Mouse (Mus musculus): Measurements from ENCODE around the gene Btg4. TPM values are rescaled to one million over a fixed set of nuclear protein-coding genes. Genes with fewer than 3 reads are reported as not detected.
A peak's percentile ranks its signal among the peaks of the same experiment; 100 is the strongest.

The Btg4 gene
- polyA plus RNA-seq, 1 experiment: not detected

DNA sequence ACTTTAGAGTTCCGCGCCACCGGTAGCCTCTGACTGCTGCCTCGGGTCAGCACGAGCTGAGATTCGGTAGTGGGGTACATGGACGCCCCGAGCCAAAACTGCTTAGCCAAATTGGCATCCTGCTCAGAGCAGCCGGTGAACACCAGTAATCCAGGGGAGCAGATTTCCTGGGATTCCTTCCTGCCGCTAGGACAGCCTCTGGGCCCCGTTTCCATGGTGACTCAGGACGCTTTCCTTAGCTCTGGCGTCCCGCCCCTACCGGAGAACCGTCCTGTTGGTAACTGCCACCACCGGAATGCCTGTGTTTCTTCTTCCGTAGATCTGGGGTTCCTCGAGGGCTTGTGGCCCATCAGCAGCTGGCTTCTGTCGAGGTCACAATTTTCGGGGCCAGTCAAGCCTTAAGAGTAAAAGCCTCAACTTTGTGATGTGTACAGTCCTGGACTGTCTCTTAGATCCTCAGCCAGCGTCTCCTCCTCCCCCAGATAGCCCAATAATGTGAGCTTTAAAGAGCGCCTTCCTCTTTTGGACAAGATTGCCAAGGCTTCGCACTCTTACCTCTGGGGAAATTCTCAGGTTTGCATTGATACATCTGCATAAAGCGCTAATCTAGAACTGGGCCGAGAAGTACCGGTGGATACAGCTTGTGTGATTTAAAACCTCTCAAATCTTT, 41.2 kb downstream of the Btg4 start, which contains the start of gene 4833427G06Rik:
Gene 4833427G06Rik (minus strand): TSS at position 323 of the 670 bp plus-strand sequence.
- Histone ChIP-seq H3K4me1 (ENCODE audit: control insufficient read depth, insufficient read depth, low read length) (peaks cover 2% of the 10 kb centered on the region), H3K9ac (ENCODE audit: low read depth, poor library complexity, severe bottlenecking) (no peak within 1 kb of the TSS), H3K27me3 (ENCODE audit: control insufficient read depth, insufficient read depth, low read length, poor library complexity, severe bottlenecking) (peaks cover 3% of the 10 kb centered on the region; the same call in 1 of the 2 replicates), H3K27ac (ENCODE audit: insufficient read depth, low read length) (no peak within 1 kb of the TSS), H3K9me3 (replicated peaks; ENCODE audit: control insufficient read depth, insufficient read depth, low read length, poor library complexity, severe bottlenecking) (no peaks in the 10 kb centered on the region; the same call in 1 of the 2 replicates), H3K4me3 (ENCODE audit: low read depth, low read length) (peak within 1 kb of the TSS; percentile 28; the same call in 1 of the 2 replicates), H3K36me3 (ENCODE audit: control insufficient read depth, insufficient read depth, low read length, poor library complexity, severe bottlenecking) (no peaks in the 10 kb centered on the region)
- TF ChIP-seq POLR2A (IDR thresholded peaks at IDR 0.05; ENCODE audit: insufficient read depth, low read length) (no peak), EP300 (IDR thresholded peaks at IDR 0.05; ENCODE audit: insufficient read depth, low read depth, low read length) (no peak), CTCF (IDR thresholded peaks at IDR 0.05; ENCODE audit: low read depth, low read length) (no peak)

GRCm38 (mm10) chr9:51102963-51103807, 42.5 kb downstream of the Btg4 start:
- peaks cover 3% of the 10 kb centered on the region; the same call in 1 of the 2 replicates for H3K27me3 ChIP-seq (ENCODE audit: control insufficient read depth, insufficient read depth, low read length, poor library complexity, severe bottlenecking)
- H3K4me3 ChIP-seq (ENCODE audit: low read depth, low read length): peak overlapping the region; percentile 61
- no peak overlapping the region for H3K27ac ChIP-seq (ENCODE audit: insufficient read depth, low read length)
- H3K4me1 ChIP-seq (ENCODE audit: control insufficient read depth, insufficient read depth, low read length): peaks cover 2% of the 10 kb centered on the region
- TF ChIP-seq CTCF (IDR thresholded peaks at IDR 0.05; ENCODE audit: low read depth, low read length): no peak
- no peak for TF ChIP-seq POLR2A (IDR thresholded peaks at IDR 0.05; ENCODE audit: insufficient read depth, low read length)
- TF ChIP-seq EP300 (IDR thresholded peaks at IDR 0.05; ENCODE audit: insufficient read depth, low read depth, low read length): no peak
- H3K36me3 ChIP-seq (ENCODE audit: control insufficient read depth, insufficient read depth, low read length, poor library complexity, severe bottlenecking): no peaks in the 10 kb centered on the region
- H3K9me3 ChIP-seq (replicated peaks; ENCODE audit: control insufficient read depth, insufficient read depth, low read length, poor library complexity, severe bottlenecking): no peaks in the 10 kb centered on the region; the same call in 1 of the 2 replicates
- H3K9ac ChIP-seq (ENCODE audit: low read depth, poor library complexity, severe bottlenecking): peak overlapping the region; percentile 91

DNA sequence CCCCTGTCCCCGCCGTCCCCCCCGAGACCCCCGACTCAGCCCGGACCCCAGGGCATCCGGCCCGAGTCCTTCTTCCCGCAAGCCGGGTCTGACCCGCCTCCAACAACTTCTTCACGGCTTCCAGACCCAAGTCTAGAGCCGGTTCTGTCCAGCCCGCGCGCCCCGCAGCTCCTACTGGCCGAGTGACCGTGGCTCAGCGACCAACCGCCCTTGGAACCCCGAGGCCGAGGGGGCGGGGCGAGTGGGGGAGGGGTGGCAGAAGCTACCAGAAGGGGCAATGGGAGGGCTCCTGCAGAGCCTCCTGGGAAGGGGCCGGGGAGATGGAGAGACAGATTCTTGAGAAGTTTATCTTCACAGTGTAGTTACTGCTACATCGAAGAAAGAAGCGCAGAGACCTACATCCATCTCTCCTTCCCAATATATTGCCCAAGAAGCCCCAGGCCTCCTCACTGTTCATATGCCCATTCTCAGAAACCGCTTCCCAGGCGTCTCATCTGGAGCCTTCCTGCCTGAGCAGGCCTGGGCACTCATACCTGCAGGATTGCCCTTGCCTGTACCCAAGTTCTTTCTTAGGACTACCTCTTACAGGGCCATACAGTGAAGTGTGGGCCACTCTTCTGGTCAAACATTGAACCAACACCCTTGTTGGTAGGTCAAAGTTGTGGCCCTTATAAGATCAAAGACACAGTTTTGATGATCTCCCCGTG, 43.3 kb downstream of the Btg4 start:
- Histone ChIP-seq H3K27ac (ENCODE audit: insufficient read depth, low read length) (no peak overlapping the region), H3K36me3 (ENCODE audit: control insufficient read depth, insufficient read depth, low read length, poor library complexity, severe bottlenecking) (no peaks in the 10 kb centered on the region), H3K4me3 (ENCODE audit: low read depth, low read length) (peak overlapping the region; percentile 61; the same call in 1 of the 2 replicates), H3K9ac (ENCODE audit: low read depth, poor library complexity, severe bottlenecking) (peak overlapping the region; percentile 91), H3K9me3 (replicated peaks; ENCODE audit: control insufficient read depth, insufficient read depth, low read length, poor library complexity, severe bottlenecking) (no peaks in the 10 kb centered on the region; the same call in 1 of the 2 replicates), H3K27me3 (ENCODE audit: control insufficient read depth, insufficient read depth, low read length, poor library complexity, severe bottlenecking) (peaks cover 3% of the 10 kb centered on the region; the same call in 1 of the 2 replicates), H3K4me1 (ENCODE audit: control insufficient read depth, insufficient read depth, low read length) (peaks cover 2% of the 10 kb centered on the region)
- TF ChIP-seq CTCF (IDR thresholded peaks at IDR 0.05; ENCODE audit: low read depth, low read length) (no peak), POLR2A (IDR thresholded peaks at IDR 0.05; ENCODE audit: insufficient read depth, low read length) (no peak), EP300 (IDR thresholded peaks at IDR 0.05; ENCODE audit: insufficient read depth, low read depth, low read length) (no peak)

GRCm38 (mm10) chr9:51105751-51106150, 45.0 kb downstream of the Btg4 start:
- Histone ChIP-seq H3K9ac (ENCODE audit: low read depth, poor library complexity, severe bottlenecking) (no peak overlapping the region), H3K27me3 (ENCODE audit: control insufficient read depth, insufficient read depth, low read length, poor library complexity, severe bottlenecking) (peaks cover 3% of the 10 kb centered on the region; the same call in 1 of the 2 replicates), H3K9me3 (replicated peaks; ENCODE audit: control insufficient read depth, insufficient read depth, low read length, poor library complexity, severe bottlenecking) (no peaks in the 10 kb centered on the region; the same call in 1 of the 2 replicates), H3K36me3 (ENCODE audit: control insufficient read depth, insufficient read depth, low read length, poor library complexity, severe bottlenecking) (no peaks in the 10 kb centered on the region), H3K4me1 (ENCODE audit: control insufficient read depth, insufficient read depth, low read length) (peaks cover 2% of the 10 kb centered on the region), H3K27ac (ENCODE audit: insufficient read depth, low read length) (no peak overlapping the region; the same call in 1 of the 2 replicates), H3K4me3 (ENCODE audit: low read depth, low read length) (no peak overlapping the region)
- no peak for TF ChIP-seq CTCF (IDR thresholded peaks at IDR 0.05; ENCODE audit: low read depth, low read length)
- TF ChIP-seq POLR2A (IDR thresholded peaks at IDR 0.05; ENCODE audit: insufficient read depth, low read length): no peak
- TF ChIP-seq EP300 (IDR thresholded peaks at IDR 0.05; ENCODE audit: insufficient read depth, low read depth, low read length): no peak

DNA sequence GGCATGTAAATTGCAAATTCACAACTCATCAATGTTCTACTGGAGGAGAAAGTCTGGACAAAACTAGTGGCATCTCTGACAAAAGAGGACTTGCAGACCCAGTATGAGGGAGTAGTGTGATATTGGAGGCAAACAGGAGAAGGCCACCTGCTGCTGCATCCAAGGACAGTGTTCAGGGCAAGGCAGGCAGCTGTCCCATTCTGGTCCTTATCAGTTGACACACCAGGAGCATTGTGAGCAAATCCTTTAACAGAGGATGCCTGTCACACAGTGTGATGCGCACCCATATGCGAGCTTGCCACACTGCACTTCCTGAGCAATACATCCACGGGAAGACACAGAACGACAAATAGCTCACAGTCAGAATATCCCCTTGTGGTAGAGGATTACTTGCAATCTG, 54.1 kb downstream of the Btg4 start:
- no peaks in the 10 kb centered on the region for H3K27me3 ChIP-seq (ENCODE audit: control insufficient read depth, insufficient read depth, low read length, poor library complexity, severe bottlenecking)
- no peak overlapping the region for H3K9ac ChIP-seq (ENCODE audit: low read depth, poor library complexity, severe bottlenecking)
- no peaks in the 10 kb centered on the region for H3K9me3 ChIP-seq (replicated peaks; ENCODE audit: control insufficient read depth, insufficient read depth, low read length, poor library complexity, severe bottlenecking)
- no peaks in the 10 kb centered on the region for H3K36me3 ChIP-seq (ENCODE audit: control insufficient read depth, insufficient read depth, low read length, poor library complexity, severe bottlenecking)
- no peaks in the 10 kb centered on the region for H3K4me1 ChIP-seq (ENCODE audit: control insufficient read depth, insufficient read depth, low read length)
- no peak overlapping the region for H3K4me3 ChIP-seq (ENCODE audit: low read depth, low read length)
- TF ChIP-seq POLR2A (IDR thresholded peaks at IDR 0.05; ENCODE audit: insufficient read depth, low read length) (no peak), CTCF (IDR thresholded peaks at IDR 0.05; ENCODE audit: low read depth, low read length) (no peak)
- no peak overlapping the region for H3K27ac ChIP-seq (ENCODE audit: insufficient read depth, low read length)

Measured in ES-Bruce4 (cell line).